Mouse (Mus musculus): ENCODE data around the gene Prr7.

The Prr7 gene

DNA sequence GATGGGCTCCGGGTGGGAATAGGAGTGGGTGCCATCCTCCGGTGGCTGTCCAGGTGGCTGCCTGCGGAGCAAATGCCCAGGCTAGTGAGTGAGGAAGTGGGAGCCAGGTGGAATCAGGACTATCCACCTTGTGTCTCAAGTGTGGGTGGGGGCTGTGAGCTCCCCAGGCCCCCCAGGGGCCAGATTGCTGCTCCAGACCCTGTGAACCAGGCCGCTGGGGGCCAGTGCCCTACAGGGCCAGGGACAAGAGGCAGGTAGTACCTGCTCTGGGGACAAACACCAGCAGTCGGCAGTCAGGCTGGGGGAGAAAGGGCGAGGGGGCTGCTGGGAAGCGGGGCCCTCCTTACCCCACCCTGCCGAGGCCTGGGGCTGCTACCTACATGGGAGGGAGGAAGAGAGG, 12.2 kb downstream of the Prr7 start:
- no peak for DNase-seq (ENCODE audit: low spot score in 2 of 2)

GRCm38 (mm10) chr13:55477492-55477891, 13.4 kb downstream of the Prr7 start:
- DNase-seq (ENCODE audit: low spot score in 2 of 2), result no peak

DNA sequence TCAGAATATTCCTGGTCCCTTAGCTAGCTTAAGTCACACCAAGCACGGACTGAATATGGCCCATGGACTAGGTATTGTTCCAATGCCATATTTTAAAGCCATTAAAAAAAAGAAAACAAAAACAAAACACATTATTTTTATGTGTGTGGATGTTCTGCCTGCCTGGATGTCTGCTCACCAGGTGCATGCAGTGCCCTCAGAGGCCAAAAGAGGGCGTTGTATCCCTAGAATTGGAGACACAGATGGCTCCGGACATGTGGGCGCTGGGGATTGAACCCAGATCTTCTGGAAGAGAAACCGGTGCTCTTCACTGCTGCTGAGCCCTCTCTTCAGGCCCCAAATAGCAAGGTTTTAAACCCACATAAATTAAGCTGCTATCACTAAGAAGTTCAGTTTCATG, 14.0 kb downstream of the Prr7 start:
- DNase-seq (ENCODE audit: low spot score in 2 of 2), result no peak

GRCm38 (mm10) chr13:55479008-55479407, 14.9 kb downstream of the Prr7 start:
- no peak for DNase-seq (ENCODE audit: low spot score in 2 of 2)

GRCm38 (mm10) chr13:55479929-55480328, 15.9 kb downstream of the Prr7 start:
- DNase-seq (ENCODE audit: low spot score in 2 of 2), result no peak

- DNase-seq (ENCODE audit: low spot score in 2 of 2), result no peak
Measured at GRCm38 (mm10) chr13:55482542-55482941, 18.5 kb downstream of the Prr7 start.

GRCm38 (mm10) chr13:55483071-55483470, 19.0 kb downstream of the Prr7 start:
- no peak for DNase-seq (ENCODE audit: low spot score in 2 of 2)

DNA sequence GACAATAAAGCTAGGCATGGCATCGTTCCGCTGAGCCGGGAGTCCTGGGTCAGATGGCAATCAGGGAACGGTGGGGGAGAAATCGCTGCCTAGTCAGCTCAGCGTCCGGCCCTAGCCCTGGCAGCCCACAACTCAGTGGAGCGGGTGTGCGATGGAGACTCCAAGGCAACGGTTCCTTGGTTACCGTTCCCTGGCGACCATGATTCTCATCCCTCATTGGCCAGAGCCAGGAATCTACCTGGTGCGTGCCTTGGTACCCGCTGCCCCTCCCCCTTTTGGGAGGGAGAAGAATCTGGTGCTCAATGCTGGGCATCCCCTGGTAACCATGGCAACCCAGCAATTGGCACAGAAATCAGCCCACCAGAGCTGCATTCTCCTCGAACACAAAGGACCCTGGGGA, 19.5 kb downstream of the Prr7 start:
- peak; percentile 93 to 97 for DNase-seq (ENCODE audit: low spot score in 2 of 2)

DNA sequence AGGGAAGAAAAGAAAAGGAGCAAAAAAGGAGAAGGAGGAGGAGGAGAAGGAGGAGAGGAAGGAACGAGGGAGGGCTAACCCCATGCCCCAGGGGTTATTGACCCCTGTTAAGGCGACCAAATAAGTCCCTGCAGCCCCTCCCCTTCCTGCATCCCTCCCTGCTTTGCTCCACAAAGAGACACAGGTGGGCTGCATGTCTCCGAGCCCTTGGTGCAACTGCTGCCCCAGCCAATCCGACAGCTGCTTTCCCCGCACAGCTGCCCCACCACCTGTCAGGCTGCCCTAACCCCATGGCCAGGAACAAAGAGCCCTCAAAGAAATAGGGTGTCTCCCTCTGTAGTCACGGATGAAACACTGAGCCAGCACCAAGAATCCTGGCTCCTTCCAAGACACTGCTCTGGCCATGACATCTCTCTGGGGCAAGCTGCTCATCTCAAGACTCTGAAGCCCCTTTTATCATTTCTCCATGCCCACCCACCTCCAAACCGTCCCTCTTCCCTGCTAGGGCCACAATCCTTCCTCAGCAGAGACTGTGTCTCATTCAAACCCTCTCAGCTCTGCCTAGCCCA, 20.5 kb downstream of the Prr7 start:
- no peak for DNase-seq (ENCODE audit: low spot score in 2 of 2)

GRCm38 (mm10) chr13:55486029-55486794, 22.1 kb downstream of the Prr7 start:
- no peak for DNase-seq (ENCODE audit: low spot score in 2 of 2)

DNA sequence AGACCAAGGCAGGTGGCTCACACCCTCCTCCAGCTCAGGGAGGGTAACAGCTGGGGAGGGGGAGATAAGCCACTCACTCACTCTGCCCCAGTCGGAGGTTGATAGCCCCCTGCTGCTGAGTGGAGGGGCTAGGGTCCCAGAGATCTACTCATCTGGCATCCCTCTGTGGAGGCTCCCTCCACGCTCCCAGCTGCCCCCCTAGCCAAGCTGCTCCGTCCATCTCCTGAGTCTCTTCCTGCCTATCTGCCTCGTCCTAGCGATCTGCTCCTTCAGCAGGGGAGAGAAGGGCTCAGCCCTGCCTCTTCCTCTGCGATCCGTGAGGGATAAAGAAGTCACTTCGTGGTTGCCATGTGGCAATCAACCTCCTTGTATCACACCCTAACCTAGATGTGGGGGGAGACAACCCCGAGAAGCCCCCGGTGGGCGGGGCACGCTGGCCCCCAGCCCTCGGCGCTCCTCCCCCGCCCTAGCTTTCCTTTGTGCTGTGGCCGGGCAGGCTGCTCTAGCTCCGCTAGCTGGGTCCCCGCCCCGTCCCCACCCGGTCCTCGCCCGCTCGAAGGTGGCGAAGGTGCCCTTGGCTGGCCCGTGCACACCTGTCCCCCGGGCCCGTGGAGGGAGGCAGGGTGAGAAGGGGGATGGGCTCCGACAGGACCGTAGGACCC, 23.0 kb downstream of the Prr7 start:
- no peak for DNase-seq (ENCODE audit: low spot score in 2 of 2)

DNA sequence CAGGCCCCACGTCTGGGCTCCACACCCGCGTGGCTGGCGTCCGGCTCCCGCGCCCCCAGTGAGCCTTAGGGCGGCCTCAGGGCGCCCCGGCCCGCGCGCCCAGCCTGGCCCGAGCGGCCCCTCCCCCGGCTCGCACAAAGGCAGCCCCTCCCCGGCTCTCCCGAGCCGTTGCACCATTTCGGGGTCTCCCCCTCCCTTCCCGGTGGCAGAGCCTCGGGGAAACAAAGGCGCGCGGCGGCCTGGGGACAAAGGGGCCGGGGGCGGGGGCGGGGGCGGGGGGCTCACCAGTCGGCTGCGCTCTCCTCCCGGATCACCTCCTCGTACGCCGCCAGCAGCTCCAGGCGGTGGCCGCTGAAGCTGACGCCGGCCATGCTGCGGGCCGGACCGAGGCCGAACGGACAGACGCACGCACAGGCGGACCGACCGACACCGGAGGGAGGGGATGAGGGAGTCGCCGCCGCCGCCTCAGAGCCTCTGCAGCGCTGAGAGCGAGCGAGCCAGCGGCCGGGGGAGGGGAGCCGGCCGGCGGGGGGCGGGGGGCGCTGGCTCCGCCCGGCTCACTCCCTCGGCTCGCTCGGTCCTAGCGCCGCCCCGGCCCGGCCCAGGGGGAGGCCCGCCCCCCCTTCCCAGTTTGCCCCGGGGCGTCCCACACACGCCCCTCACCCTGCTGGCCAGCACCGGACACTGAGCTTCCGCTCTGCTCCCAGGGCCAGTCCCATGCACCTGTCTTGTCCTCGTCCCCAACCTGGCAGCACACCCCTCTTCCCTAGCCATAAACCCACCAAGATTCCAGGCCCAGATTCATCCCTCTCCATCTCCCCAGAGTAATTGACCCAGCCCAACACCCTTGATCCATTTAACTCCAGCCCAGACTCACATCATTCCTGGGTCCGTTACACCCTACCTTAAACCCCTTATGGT, 23.8 kb downstream of the Prr7 start, which contains the start of gene Dbn1:
TSS of gene Dbn1 (minus strand) at position 534 of the 921 bp plus-strand sequence.
- DNase-seq (ENCODE audit: low spot score in 2 of 2), result no peak

GRCm38 (mm10) chr13:55494257-55494656, 30.2 kb downstream of the Prr7 start:
- no peak for DNase-seq (ENCODE audit: low spot score in 2 of 2)

- DNase-seq (ENCODE audit: low spot score in 2 of 2), result no peak
Measured at GRCm38 (mm10) chr13:55494883-55495621, 31.0 kb downstream of the Prr7 start.

DNA sequence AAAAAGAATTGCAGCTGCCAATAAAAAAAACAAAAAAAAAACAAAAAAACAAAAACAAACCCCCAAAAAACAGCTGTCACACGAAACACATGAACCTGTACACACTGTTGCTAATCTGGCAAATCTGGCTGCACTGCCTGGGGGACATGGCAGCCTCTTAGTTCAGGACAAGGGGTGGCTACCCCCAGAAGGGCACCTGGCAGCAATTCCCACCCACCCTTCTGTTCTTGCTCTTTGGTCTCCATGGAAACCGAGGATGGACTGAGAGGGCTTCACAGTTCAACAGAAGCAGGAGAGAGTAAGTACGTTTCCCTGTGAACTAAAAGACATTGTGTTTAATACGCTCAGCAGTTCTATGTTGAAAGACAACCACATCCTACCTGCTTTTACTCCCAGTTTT, 31.6 kb downstream of the Prr7 start:
- DNase-seq (ENCODE audit: low spot score in 2 of 2), result no peak

DNA sequence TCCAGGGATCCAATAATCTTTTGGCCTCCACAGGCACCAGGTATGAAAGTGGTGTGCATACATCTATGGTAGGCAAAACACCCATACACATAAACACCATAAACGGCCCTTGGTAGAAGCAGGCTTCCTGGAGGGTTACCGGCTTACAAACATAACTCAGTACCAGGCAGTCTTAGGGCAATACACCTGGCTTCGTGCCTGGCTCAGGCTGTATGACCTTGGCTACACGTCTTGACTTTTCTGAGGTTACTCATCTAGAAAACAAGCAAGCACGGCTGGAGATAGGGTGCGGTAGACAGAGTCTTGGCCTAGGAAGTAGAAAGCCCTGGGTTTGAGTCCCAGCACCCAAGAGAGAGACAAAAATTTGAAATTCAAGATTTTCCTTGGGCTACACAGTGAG, 32.6 kb downstream of the Prr7 start:
- DNase-seq (ENCODE audit: low spot score in 2 of 2), result no peak

DNA sequence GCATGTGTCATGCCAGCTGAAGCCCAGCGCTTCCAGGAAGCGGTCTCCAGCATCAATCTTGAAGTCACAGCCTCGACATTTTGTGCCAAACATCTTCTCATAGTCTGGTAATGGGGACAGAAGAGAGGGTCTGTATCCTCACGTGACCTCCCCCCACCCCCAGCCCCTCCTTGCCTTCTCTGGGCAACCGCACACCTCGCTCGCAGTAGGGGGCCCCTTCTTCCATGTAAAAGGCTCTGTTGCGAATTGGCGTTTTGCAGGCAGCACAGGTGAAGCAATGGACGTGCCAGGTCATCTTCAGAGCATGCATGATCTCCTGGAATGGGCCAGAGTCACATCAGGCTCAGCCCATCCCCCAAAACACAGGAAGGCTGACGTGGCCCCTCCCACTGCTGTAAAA, 34.8 kb downstream of the Prr7 start:
- DNase-seq (ENCODE audit: low spot score in 2 of 2), result no peak

- no peak for DNase-seq (ENCODE audit: low spot score in 2 of 2)
Measured at GRCm38 (mm10) chr13:55500575-55500974, 36.5 kb downstream of the Prr7 start.

DNA sequence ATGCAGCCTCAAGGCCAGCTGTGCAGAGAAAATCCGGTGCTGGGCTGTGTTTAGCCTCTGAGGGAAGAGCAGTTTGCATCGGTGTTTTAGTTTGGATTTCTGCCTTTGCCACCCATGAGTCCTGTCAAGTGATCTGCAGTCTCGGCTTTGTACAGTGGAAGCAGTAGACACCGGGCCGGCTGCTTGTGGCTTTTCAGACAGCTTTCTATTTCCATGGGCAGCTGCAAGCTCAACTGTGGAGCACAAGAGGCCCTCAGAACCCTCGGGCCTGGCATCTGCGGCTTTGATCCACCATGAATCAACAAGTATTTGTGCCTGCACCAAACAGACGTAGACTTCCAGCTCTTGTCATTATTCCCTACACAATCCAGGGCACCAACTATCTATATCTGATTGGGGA, 38.3 kb downstream of the Prr7 start:
- no peak for DNase-seq (ENCODE audit: low spot score in 2 of 2)

DNA sequence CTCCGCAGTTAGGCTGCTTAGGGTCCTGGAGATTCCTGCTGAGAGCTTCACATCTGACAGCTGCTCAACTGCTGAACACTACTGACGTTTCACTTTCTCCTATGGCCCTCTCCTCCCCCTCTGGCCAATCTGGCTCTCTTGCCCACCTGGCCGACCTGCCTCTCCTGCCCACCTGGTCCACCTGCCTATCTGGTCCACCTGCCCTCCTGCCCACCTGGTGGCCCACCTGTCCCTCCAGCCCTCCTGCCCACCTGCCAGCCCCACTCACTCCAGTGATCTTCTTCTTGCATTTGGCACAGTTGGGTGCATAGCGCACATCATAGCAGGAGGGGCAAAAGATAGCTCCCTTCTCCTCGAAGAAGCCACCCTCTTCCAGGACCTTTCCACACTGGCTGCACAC, 40.3 kb downstream of the Prr7 start:
- DNase-seq (ENCODE audit: low spot score in 2 of 2), result no peak

DNA sequence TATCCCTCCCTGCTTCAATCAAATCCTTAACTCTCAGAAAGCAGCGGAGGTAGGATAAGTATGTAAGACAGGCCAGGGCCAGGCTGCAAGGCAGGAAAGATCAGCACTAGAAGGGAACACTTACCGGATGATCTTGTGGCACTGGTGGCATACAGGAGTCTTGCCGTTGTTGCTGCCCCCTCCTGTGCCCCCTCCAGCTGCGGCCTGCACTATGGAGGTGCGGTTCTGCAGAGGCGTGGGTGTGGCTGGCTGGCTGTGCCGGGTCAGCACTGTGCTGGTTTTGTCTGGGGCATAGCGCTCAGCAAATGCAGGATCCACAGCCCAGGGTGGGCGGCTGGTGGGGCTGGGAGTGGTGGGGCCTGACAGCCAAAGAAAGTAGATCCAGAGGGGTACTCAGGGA, 41.7 kb downstream of the Prr7 start:
- DNase-seq (ENCODE audit: low spot score in 2 of 2), result no peak

Data from right cerebral cortex, postnatal 36 days (tissue).